ENCODE assay signal across 10 mouse cellular contexts in genomic region chr11:54314740-54315139, GRCm38 (mm10). TPM values are rescaled to one million over a fixed set of nuclear protein-coding genes. Genes with fewer than 3 reads are reported as not detected.
DNase-seq lines count a peak whose midpoint lies in the region; ATAC-seq lines count a peak whose summit lies in the region.
"Had no signal": no experiment of that assay in that cellular context is flagged by ENCODE, and none has a peak within 500 bp of the region (broad histone marks: within the 10 kb centered on the region; RNA-seq: fewer than 3 reads in every experiment).

No protein-coding gene starts in this region.

- ATAC-seq in forebrain, embryonic 15.5 days (replicated peaks): peak; percentile 61; the same call in 1 of the 2 replicates
- peak; percentile 75 for ATAC-seq in megakaryocyte-erythroid progenitor cell, adult 5-6 weeks (replicated peaks; ENCODE audit: low FRiP score, low TSS enrichment, poor library complexity, severe bottlenecking)

- WGBS in forebrain, embryonic 15.5 days: 9% methylated on average over 3 of the region's 3 CpGs

- intact Hi-C loops in heart, postnatal 10 days (cut with DNase I): no loop called here

- peaks cover 34% of the 10 kb centered on the region for H3K4me1 ChIP-seq in forebrain, embryonic 15.5 days

- no peak overlapping the region for H3K27ac ChIP-seq in forebrain, embryonic 15.5 days (replicated peaks)
- H3K27ac ChIP-seq: heart, embryonic 15.5 days; limb, embryonic 12.5 days had no signal

- H3K36me3 ChIP-seq in forebrain, embryonic 15.5 days: no peaks in the 10 kb centered on the region
- H3K36me3 ChIP-seq: heart, embryonic 15.5 days; limb, embryonic 12.5 days had no signal

- H3K4me2 ChIP-seq in forebrain, embryonic 15.5 days (replicated peaks): no peak overlapping the region
- H3K4me2 ChIP-seq: heart, embryonic 15.5 days; limb, embryonic 12.5 days had no signal

- no peaks in the 10 kb centered on the region for H3K9me3 ChIP-seq in forebrain, embryonic 15.5 days
- H3K9me3 ChIP-seq: heart, embryonic 15.5 days; limb, embryonic 12.5 days had no signal

- peak; percentile 84 for DNase-seq in heart, adult 11 months
- no peak for DNase-seq in heart, postnatal 10 days
- DNase-seq in c-Kit-positive CD71-positive TER-119-positive erythroid progenitor cells, embryonic 14.5 days (ENCODE audit: low spot score): peak; percentile 24
- DNase-seq in gastrocnemius, adult 8-10 months (ENCODE audit: low spot score in 2 of 2): no peak
- no peak for DNase-seq in thymus, postnatal 10 days (ENCODE audit: low spot score in 2 of 2)
- DNase-seq in frontal cortex, postnatal 25 days (ENCODE audit: low spot score in 2 of 2): no peak

- H3K27me3 ChIP-seq in forebrain, embryonic 15.5 days: no peaks in the 10 kb centered on the region
- H3K27me3 ChIP-seq: heart, embryonic 15.5 days; limb, embryonic 12.5 days had no signal

- no peak overlapping the region for H3K4me3 ChIP-seq in forebrain, embryonic 15.5 days
- H3K4me3 ChIP-seq: heart, embryonic 15.5 days; limb, embryonic 12.5 days had no signal

- H3K9ac ChIP-seq in forebrain, embryonic 15.5 days (replicated peaks): no peak overlapping the region
- H3K9ac ChIP-seq: heart, embryonic 15.5 days; limb, embryonic 12.5 days had no signal

RNA-seq across cellular contexts. Expression of gene Acsl6, which starts 11.1 kb away (rescaled TPM):
- total RNA-seq in heart, postnatal 10 days (2021): under 1 TPM; 0.27 to 0.45 TPM
- 37.2 and 37.5 TPM in 2 replicates for polyA plus RNA-seq in forebrain, embryonic 15.5 days (2015; fragmentation: Nextera tagmentation; extraction: Ambion mirVana)
- 11.9 and 22.5 TPM in 2 replicates for total RNA-seq in megakaryocyte-erythroid progenitor cell, adult 5-6 weeks (2014; fragmentation: Nextera tagmentation)
- total RNA-seq in megakaryocyte-erythroid progenitor cell, adult 5-6 weeks (2017): 20.0 and 23.1 TPM in 2 replicates
- total RNA-seq in gastrocnemius, adult 8-10 months (2022): 10 to 100 TPM; 26.2 to 31.9 (median 29.0) TPM

RNA-seq across cellular contexts. Expression of gene Il3, which starts 47.7 kb away (rescaled TPM):
- total RNA-seq in heart, postnatal 10 days (2021): not detected
- not detected in 2 replicates for polyA plus RNA-seq in forebrain, embryonic 15.5 days (2015; fragmentation: Nextera tagmentation; extraction: Ambion mirVana)
- total RNA-seq in megakaryocyte-erythroid progenitor cell, adult 5-6 weeks (2014; fragmentation: Nextera tagmentation): not detected in 2 replicates
- not detected in 2 replicates for total RNA-seq in megakaryocyte-erythroid progenitor cell, adult 5-6 weeks (2017)
- not detected for total RNA-seq in gastrocnemius, adult 8-10 months (2022)
- polyA plus RNA-seq: heart, embryonic 15.5 days; limb, embryonic 12.5 days had no signal

RNA-seq across cellular contexts. Expression of gene Meikin, which starts 55.7 kb away (rescaled TPM):
- total RNA-seq in heart, postnatal 10 days (2021): not detected
- polyA plus RNA-seq in forebrain, embryonic 15.5 days (2015; fragmentation: Nextera tagmentation; extraction: Ambion mirVana): not detected in 2 replicates
- not detected in 2 replicates for total RNA-seq in megakaryocyte-erythroid progenitor cell, adult 5-6 weeks (2014; fragmentation: Nextera tagmentation)
- total RNA-seq in megakaryocyte-erythroid progenitor cell, adult 5-6 weeks (2017): not detected in 2 replicates
- total RNA-seq in gastrocnemius, adult 8-10 months (2022): not detected
- polyA plus RNA-seq: heart, embryonic 15.5 days; limb, embryonic 12.5 days had no signal

Comparison
In these comparisons a context has a peak if more than half of its experiments do, and no peak if none do; other contexts are left out.
1. DNase-seq: peak in heart, adult 11 months (single experiment) and c-Kit-positive CD71-positive TER-119-positive erythroid progenitor cells, embryonic 14.5 days (single experiment); none in heart, postnatal 10 days (0 of 2), gastrocnemius, adult 8-10 months (0 of 2), thymus, postnatal 10 days (0 of 2) and frontal cortex, postnatal 25 days (0 of 2).
2. RNA of gene Acsl6, which starts 11.1 kb away (total RNA-seq): 26.2 to 31.9 TPM in gastrocnemius, adult 8-10 months and 11.9 to 23.1 TPM in megakaryocyte-erythroid progenitor cell, adult 5-6 weeks; 0.27 to 0.45 TPM in heart, postnatal 10 days; every median in the first group is over 4 times any median in the second.